Mouse (Mus musculus) heart, embryonic 15.5 days (tissue): Measurements from ENCODE around the gene Ahsa1. TPM values are rescaled to one million over a fixed set of nuclear protein-coding genes. Genes with fewer than 3 reads are reported as not detected.
A peak's percentile ranks its signal among the peaks of the same experiment; 100 is the strongest.

Experiments
- ATAC-seq: fragments of 200-750 bp; cut with Nextera tagmentation; replicated peaks from 2 replicates; pipeline ENCODE4 v1.8.0; 2017; ENCODE audit warnings: low read depth, moderate TSS enrichment; ENCODE audit not compliant: insufficient number of reproducible peaks, insufficient read depth, low FRiP score
- H3K27ac ChIP-seq: fragments of 300-500 bp; sonication (generic); 2 replicates; pipeline ENCODE4 v1.5.1; 2015; ENCODE audit warnings: mild to moderate bottlenecking, inconsistent platforms
- H3K27me3 ChIP-seq: fragments of 300-500 bp; sonication (generic); 2 replicates; pipeline ENCODE4 v1.6.1; 2015; ENCODE audit warnings: inconsistent platforms
- H3K36me3 ChIP-seq: fragments of 300-500 bp; sonication (generic); 2 replicates; pipeline ENCODE4 v1.6.1; 2015; ENCODE audit warnings: mild to moderate bottlenecking, inconsistent platforms
- H3K4me1 ChIP-seq: fragments of 300-500 bp; sonication (generic); replicated peaks from 2 replicates; pipeline ENCODE4 v1.6.1; 2015; ENCODE audit warnings: inconsistent platforms
- H3K4me2 ChIP-seq: fragments of 300-500 bp; sonication (generic); 2 replicates; pipeline ENCODE4 v1.6.1; 2015; ENCODE audit warnings: inconsistent platforms, mild to moderate bottlenecking, moderate library complexity
- H3K4me3 ChIP-seq: fragments of 300-500 bp; sonication (generic); 2 replicates; pipeline ENCODE4 v1.5.1; 2015; ENCODE audit warnings: mild to moderate bottlenecking, inconsistent platforms
- H3K9ac ChIP-seq: fragments of 300-500 bp; sonication (generic); 2 replicates; pipeline ENCODE4 v1.6.1; 2015; ENCODE audit warnings: mild to moderate bottlenecking, inconsistent platforms
- H3K9me3 ChIP-seq: fragments of 300-500 bp; sonication (generic); replicated peaks from 2 replicates; pipeline ENCODE4 v1.6.1; 2016; ENCODE audit warnings: inconsistent platforms
- WGBS: fragments of 180-500 bp; shearing (Covaris S2); methylation state at CpG from one replicate; pipeline ENCODE4 v1.1.7; 2015; ENCODE audit warnings: mixed read lengths; 5-methylcytosine and 5-hydroxymethylcytosine counted together
- polyA plus RNA-seq: library from polyadenylated mRNA; unstranded; fragments of >200 nt; fragmentation: Nextera tagmentation; extraction: Ambion mirVana; gene quantifications from 2 replicates; pipeline ENCODE4 v1.2.1, GENCODE M21; 2015

The Ahsa1 gene
- polyA plus RNA-seq, 1 experiment from 2014 or later = 175 TPM

DNA sequence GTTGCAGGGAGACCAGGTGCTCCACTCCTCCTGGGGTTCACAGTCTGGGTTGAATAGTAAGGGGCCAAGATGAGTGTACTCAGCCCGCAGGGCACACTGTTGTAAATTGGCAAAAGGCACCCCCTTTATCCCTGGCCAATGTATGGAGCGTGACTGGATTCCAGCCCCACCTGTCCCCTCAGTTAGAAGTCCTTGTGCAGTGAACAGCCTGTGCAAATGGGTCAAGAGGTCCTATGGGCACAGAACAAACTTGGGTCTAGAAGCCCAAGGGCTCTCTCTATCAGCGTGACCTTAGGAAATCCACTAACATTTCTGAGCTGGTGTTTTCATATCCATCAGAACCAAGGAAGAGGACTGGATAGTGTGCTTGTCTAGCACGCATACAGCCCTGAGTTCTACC lies 16.5 kb downstream of the Ahsa1 start:
- 95% methylated on average over 4 of the region's 4 CpGs for WGBS
- no peaks in the 10 kb centered on the region for H3K9me3 ChIP-seq
- H3K36me3 ChIP-seq = no peaks in the 10 kb centered on the region
- no peak overlapping the region for H3K27ac ChIP-seq
- no peaks in the 10 kb centered on the region for H3K27me3 ChIP-seq
- H3K9ac ChIP-seq = no peak overlapping the region
- H3K4me1 ChIP-seq = peaks cover 22% of the 10 kb centered on the region
- no peak for ATAC-seq
- H3K4me2 ChIP-seq = no peak overlapping the region
- H3K4me3 ChIP-seq = no peak overlapping the region

DNA sequence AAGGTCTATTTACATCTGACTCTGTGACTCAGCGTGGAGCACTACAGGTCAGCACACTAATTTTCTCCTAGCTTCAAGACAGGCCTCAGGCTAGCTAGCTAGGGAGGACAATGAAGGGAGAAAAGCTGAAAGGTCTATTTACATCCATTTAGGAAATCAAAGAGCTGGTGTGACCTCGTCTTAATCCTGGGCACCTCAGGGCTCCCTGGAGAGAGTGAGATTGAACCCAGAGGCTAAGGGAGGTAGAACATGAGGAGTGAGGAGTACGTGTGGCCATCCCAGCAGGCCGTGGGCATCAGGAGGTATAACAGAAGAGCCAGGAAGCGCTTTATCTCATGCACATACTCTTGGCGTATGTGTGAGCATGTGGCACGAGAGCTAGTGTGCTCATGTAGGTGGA lies 17.4 kb downstream of the Ahsa1 start:
- no peak for ATAC-seq
- Histone ChIP-seq H3K4me1 (peaks cover 14% of the 10 kb centered on the region), H3K9ac (no peak overlapping the region), H3K36me3 (no peaks in the 10 kb centered on the region), H3K4me2 (no peak overlapping the region), H3K4me3 (no peak overlapping the region), H3K27ac (no peak overlapping the region), H3K27me3 (no peaks in the 10 kb centered on the region), H3K9me3 (no peaks in the 10 kb centered on the region)
- 77% methylated on average over 7 of the region's 7 CpGs for WGBS

DNA sequence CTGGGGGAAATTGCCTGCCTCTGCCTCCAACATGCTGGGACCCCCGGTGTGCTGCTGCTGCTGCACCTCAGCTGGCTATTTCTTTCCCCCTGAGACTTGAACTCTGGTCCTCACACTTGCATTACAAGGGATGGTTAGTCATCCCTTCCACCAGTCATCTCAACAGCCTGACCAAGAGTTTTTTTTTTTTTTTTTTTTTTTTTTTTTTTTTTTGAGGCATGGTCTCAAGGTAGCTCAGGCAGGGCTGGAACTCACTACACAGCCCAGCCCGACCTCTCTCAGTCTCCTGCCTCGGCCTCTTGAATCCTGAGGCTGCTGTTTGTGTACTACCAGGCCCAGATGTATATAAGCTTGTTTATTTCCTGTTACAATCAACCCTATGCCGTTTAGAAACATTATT lies 18.0 kb downstream of the Ahsa1 start:
- WGBS = 72% methylated on average over 4 of the region's 4 CpGs
- no peak for ATAC-seq

DNA sequence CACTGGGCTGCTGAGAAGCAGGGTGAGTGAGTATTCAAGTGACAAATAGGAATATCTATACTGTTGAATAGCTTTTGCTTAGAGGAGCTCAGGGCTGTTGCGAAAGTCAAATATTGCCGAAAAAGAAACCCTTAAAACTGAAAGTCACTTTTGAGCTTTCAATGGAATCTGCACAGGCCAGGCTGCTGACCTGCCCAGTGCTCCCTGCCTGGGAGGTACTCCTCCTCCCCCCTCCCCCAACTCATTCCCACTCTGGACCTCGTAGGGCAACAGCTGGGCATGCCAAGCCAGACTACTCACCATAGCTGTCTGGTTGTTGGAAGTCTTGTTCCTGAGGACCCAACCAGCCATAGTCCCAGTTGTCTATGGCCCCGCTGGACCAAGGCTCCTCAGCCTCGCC lies 18.4 kb downstream of the Ahsa1 start:
- H3K36me3 ChIP-seq = no peaks in the 10 kb centered on the region
- H3K4me1 ChIP-seq = peaks cover 4% of the 10 kb centered on the region
- WGBS = 79% methylated on average over 5 of the region's 5 CpGs
- no peak overlapping the region for H3K27ac ChIP-seq
- no peak overlapping the region for H3K4me3 ChIP-seq
- no peak overlapping the region for H3K9ac ChIP-seq
- H3K27me3 ChIP-seq = no peaks in the 10 kb centered on the region
- no peaks in the 10 kb centered on the region for H3K9me3 ChIP-seq
- H3K4me2 ChIP-seq = no peak overlapping the region
- no peak for ATAC-seq

More for the DNA sequence above, 18.0 kb downstream of the Ahsa1 start:
- no peak overlapping the region for H3K27ac ChIP-seq
- no peaks in the 10 kb centered on the region for H3K9me3 ChIP-seq
- H3K4me2 ChIP-seq = no peak overlapping the region
- H3K9ac ChIP-seq = no peak overlapping the region
- no peak overlapping the region for H3K4me3 ChIP-seq
- H3K27me3 ChIP-seq = no peaks in the 10 kb centered on the region
- no peaks in the 10 kb centered on the region for H3K36me3 ChIP-seq
- H3K4me1 ChIP-seq = peaks cover 9% of the 10 kb centered on the region

DNA sequence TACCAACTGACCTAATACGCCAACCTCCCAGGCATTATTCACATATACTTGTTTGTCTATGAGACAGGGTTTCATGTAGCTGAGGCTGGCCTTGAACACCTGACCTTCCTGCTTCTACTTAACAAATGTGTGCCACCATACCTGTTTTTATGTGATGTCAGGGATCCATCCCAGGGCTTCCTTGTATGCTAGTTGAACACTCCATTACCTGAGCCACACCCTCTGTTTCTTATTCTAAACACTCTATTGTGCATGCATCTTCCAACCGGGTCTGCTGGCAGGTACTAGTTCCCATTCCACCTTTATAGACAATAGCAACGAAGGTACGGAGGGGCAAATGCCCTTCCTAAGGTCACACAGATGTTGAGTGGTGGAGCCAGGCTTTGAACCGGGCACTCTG lies 22.8 kb downstream of the Ahsa1 start:
- no peaks in the 10 kb centered on the region for H3K36me3 ChIP-seq
- no peaks in the 10 kb centered on the region for H3K4me1 ChIP-seq
- no peaks in the 10 kb centered on the region for H3K27me3 ChIP-seq
- H3K4me2 ChIP-seq = no peak overlapping the region
- ATAC-seq = no peak
- H3K4me3 ChIP-seq = no peak overlapping the region
- no peak overlapping the region for H3K9ac ChIP-seq
- H3K27ac ChIP-seq = no peak overlapping the region
- WGBS = 82% methylated on average over 5 of the region's 5 CpGs
- H3K9me3 ChIP-seq = no peaks in the 10 kb centered on the region

DNA sequence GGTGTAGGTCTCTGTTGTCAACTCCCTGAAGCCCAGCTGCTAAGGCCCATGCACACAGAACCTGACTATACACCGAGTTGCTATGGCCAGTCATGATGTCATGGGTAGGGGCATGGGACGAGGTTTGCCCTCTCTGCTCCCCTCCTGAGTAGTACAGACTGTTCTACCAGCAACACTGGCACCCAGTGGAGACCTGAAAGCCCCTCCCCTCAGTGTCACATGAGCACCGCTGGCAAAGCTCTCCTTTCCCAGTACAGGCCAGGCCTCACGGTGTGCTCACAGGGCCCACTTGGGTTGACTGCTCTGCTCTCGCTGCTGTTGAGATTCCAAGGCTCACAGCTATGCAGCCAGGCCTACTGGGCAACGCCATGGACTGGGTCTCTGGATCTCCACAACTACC lies 27.7 kb downstream of the Ahsa1 start:
- WGBS = 67% methylated on average over 6 of the region's 6 CpGs
- no peak overlapping the region for H3K9ac ChIP-seq
- H3K9me3 ChIP-seq = no peaks in the 10 kb centered on the region
- ATAC-seq = peak; percentile 35; the same call in 1 of the 2 replicates
- no peak overlapping the region for H3K4me2 ChIP-seq
- H3K4me3 ChIP-seq = no peak overlapping the region
- H3K27ac ChIP-seq = no peak overlapping the region
- peaks cover under 1% of the 10 kb centered on the region; the same call in 1 of the 2 replicates for H3K4me1 ChIP-seq
- H3K36me3 ChIP-seq = no peaks in the 10 kb centered on the region
- no peaks in the 10 kb centered on the region for H3K27me3 ChIP-seq

DNA sequence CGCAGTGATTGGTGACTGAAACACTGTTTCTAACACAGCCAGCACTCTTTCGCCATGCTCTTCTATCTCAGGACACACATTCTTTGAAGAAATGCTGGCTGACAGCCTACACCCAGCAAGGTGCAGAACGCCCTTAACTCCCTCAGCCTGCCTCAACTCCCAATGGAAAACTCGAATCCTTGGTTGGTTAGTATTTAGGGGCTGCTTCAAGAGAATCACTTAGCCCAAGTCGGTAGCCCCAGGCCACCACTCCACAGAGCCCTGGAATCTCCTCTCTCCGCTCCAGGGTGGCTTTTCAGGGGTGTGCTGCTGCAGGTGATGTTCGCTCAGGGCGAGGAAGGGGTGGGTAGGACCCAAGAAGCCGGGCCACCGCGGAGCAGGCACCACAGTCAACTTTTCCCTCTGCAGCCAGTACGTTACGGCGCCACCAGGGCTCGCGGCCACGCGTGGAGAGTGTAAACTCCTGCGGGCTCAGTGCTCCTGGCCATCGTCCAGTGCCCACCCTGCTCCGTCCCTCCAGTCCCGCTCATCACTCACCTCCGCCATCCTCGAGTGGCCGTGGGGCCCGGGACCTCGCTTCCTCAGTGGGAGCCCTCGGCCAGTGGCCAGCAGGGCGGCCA lies 32.9 kb downstream of the Ahsa1 start:
- no peak for ATAC-seq
- Histone ChIP-seq H3K9ac (peak overlapping the region; percentile 77), H3K27ac (no peak overlapping the region), H3K9me3 (no peaks in the 10 kb centered on the region), H3K27me3 (no peaks in the 10 kb centered on the region), H3K4me3 (peak overlapping the region; percentile 86), H3K36me3 (no peaks in the 10 kb centered on the region), H3K4me2 (peak overlapping the region; percentile 100), H3K4me1 (peaks cover 16% of the 10 kb centered on the region)
- 9% methylated on average over 29 of the region's 29 CpGs for WGBS

DNA sequence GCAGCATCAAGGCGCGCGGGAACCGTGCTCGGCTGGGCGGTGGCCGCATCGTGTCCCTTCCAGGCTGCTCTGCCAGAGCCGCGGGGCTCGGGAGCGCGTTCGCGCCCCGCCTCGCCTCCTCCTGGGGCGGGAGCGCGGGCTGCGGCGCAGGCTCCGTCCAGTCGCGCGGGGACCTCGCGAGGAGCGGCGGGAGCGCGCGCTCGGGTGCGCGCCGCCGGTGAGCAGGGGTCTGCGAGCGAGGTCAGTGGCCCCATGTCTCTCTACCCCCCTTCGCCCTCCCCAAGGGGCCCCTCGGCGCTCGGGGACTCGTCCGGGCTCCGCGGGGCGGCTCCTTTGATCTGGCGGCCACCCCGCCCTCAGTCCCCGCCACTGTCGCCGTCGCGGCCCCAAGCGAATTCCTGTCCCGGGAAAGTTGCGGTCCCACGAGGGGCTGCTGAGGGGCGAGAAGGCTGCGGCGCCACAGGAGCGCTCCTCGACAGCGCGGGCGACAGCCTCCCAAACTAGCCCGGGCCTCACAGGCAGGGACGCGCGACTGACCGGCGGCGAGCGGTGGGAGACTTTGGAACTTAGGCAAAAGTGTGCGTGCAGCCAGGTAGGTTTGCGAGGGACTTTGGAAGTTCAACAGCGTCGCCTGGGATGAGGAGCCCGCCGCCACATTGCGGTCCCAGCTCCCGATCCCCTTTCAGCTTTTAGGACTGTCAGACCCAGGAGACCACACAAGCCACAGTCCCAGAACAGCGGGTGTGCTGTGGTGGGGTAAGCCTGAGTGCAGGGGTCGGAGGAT lies 33.6 kb downstream of the Ahsa1 start, which contains the start of gene Ism2:
Gene Ism2, minus strand, starts transcription at position 49 of the 784 bp plus-strand sequence.
- Histone ChIP-seq H3K9me3 (no peaks in the 10 kb centered on the region), H3K36me3 (no peaks in the 10 kb centered on the region), H3K27me3 (no peaks in the 10 kb centered on the region), H3K9ac (peak within 1 kb of the TSS; percentile 77), H3K4me3 (peak within 1 kb of the TSS; percentile 86), H3K4me2 (peak within 1 kb of the TSS; percentile 100), H3K4me1 (peaks cover 16% of the 10 kb centered on the region), H3K27ac (no peak within 1 kb of the TSS)
- WGBS = under 1% methylated on average over 70 of the region's 86 CpGs
- ATAC-seq = peak; percentile 77

DNA sequence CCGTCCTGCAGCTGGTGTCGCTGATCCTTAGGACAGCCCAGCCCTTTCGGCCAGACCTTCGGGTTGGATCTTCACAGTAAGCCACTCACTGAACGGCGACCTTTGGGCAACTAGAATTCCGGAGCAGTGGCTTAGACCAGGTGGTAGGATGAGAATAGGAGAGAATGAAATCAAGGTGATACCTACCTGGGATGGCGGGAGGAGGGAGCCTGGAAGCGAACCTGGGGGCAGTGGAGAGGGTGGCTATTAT lies 34.1 kb downstream of the Ahsa1 start:
- Histone ChIP-seq H3K4me2 (peak overlapping the region; percentile 100), H3K27me3 (no peaks in the 10 kb centered on the region), H3K36me3 (no peaks in the 10 kb centered on the region), H3K9me3 (no peaks in the 10 kb centered on the region), H3K9ac (peak overlapping the region; percentile 77), H3K4me1 (peaks cover 16% of the 10 kb centered on the region), H3K27ac (no peak overlapping the region), H3K4me3 (peak overlapping the region; percentile 86)
- no peak for ATAC-seq
- 3% methylated on average over 9 of the region's 9 CpGs for WGBS

DNA sequence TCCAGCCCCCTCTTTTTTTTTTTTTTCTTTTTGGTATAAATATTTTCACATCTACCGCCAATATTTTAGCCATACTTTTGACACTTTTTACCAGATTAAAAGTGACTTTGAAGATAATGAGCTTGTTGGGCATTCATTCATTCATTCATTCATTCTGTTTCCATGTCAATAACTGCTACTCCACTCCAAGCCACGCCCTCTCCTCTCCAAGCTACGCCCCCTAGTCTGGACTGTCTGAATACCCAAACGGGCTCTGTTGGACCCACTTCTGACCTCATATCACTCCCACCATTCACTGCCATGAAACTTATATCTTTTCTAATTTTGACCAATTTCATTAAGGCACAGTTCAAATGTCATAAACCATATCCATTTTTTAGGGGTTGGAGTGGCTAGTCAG lies 34.9 kb downstream of the Ahsa1 start:
- no peaks in the 10 kb centered on the region for H3K27me3 ChIP-seq
- no peaks in the 10 kb centered on the region for H3K36me3 ChIP-seq
- H3K9me3 ChIP-seq = no peaks in the 10 kb centered on the region
- no peak overlapping the region for H3K4me2 ChIP-seq
- H3K27ac ChIP-seq = no peak overlapping the region
- H3K4me3 ChIP-seq = no peak overlapping the region
- no peak for ATAC-seq
- peaks cover 23% of the 10 kb centered on the region for H3K4me1 ChIP-seq
- H3K9ac ChIP-seq = no peak overlapping the region
- WGBS = 53% methylated on average over 4 of the region's 4 CpGs

DNA sequence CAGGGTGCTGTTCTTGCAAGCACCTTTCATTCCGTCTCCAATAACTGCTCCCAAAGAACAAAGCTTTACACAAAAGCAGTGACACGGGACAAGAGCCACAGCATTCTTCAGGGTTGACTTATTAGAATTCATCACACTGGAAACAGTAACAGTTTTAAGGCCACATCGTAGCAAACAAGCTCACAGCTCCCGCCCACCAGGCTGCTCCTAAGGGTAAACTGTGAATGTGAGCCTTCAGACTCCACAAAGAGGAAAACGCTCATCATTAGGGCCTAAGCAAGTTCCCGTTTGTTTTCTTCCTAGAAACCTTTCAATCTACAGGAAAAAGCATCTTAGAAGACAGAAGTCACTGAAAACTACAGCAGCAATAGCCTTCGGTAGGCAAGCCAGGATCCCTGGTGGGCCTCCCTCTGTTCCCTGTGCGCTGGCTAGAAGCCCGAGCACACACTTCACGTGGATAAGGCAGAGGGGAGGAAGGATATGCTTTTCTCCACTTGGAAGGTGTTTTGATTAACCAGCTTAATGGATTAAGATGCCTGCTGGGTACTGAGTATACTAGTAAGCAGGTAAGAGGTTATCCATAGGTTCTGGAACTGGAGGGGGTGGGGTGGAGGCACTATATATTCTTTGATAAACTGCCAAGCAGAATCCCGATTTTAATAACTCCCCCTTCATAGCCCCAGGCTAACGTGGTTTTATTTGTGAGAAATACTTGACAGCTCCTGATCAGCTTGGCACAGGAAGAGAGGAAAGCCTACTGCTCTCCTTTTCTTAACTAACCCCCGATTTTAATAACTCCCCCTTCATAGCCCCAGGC lies 39.7 kb downstream of the Ahsa1 start:
- no peak overlapping the region for H3K4me3 ChIP-seq
- ATAC-seq = no peak
- peak overlapping the region; percentile 13; the same call in 1 of the 2 replicates for H3K4me2 ChIP-seq
- H3K9me3 ChIP-seq = no peaks in the 10 kb centered on the region
- WGBS = 32% methylated on average over 13 of the region's 13 CpGs
- peaks cover 14% of the 10 kb centered on the region for H3K36me3 ChIP-seq
- no peak overlapping the region for H3K27ac ChIP-seq
- peaks cover 12% of the 10 kb centered on the region for H3K4me1 ChIP-seq
- no peaks in the 10 kb centered on the region for H3K27me3 ChIP-seq
- no peak overlapping the region for H3K9ac ChIP-seq
